Mouse (Mus musculus) heart, postnatal 0 days (tissue): ENCODE measurements around the gene Paics. TPM values are rescaled to one million over a fixed set of nuclear protein-coding genes. Genes with fewer than 3 reads are reported as not detected.

Experiments used
- ATAC-seq: fragments of 200-750 bp; cut with Nextera tagmentation; 2 replicates; pipeline ENCODE4 v1.8.0; 2017; ENCODE audit warnings: low read depth, moderate number of reproducible peaks, moderate library complexity; ENCODE audit not compliant: insufficient read depth
- DNase-seq: peaks from one replicate; pipeline ENCODE4 v3.0.0-alpha.2; 2016; ENCODE audit warnings: low spot score
- H3K27ac ChIP-seq: fragments of 300-500 bp; sonication (generic); 2 replicates; pipeline ENCODE4 v1.5.1; 2014; ENCODE audit warnings: low read depth, mild to moderate bottlenecking
- H3K27me3 ChIP-seq: fragments of 300-500 bp; sonication (generic); 2 replicates; pipeline ENCODE4 v1.6.1; 2014; ENCODE audit warnings: low read length, mixed read lengths; ENCODE audit not compliant: control insufficient read depth, insufficient read depth
- H3K36me3 ChIP-seq: fragments of 300-500 bp; sonication (generic); replicated peaks from 2 replicates; pipeline ENCODE4 v1.6.1; 2014; ENCODE audit warnings: low read length, mixed read lengths; ENCODE audit not compliant: control insufficient read depth, insufficient read depth
- H3K4me1 ChIP-seq: fragments of 300-500 bp; sonication (generic); 2 replicates; pipeline ENCODE4 v1.6.1; 2014; ENCODE audit warnings: antibody characterized with exemption; ENCODE audit not compliant: control insufficient read depth, insufficient read depth
- H3K4me2 ChIP-seq: fragments of 300-500 bp; sonication (generic); 2 replicates; pipeline ENCODE4 v1.6.1; 2014; ENCODE audit warnings: low read depth, mild to moderate bottlenecking, low read length, moderate library complexity
- H3K4me3 ChIP-seq: fragments of 300-500 bp; sonication (generic); 2 replicates; pipeline ENCODE4 v1.5.1; 2014; ENCODE audit warnings: low read depth, low read length
- H3K9ac ChIP-seq: fragments of 300-500 bp; sonication (generic); replicated peaks from 2 replicates; pipeline ENCODE4 v1.6.1; 2014; ENCODE audit warnings: low read depth, low read length, mixed read lengths
- H3K9me3 ChIP-seq: fragments of 300-500 bp; sonication (generic); replicated peaks from 2 replicates; pipeline ENCODE4 v1.6.1; 2016; ENCODE audit warnings: low read length; ENCODE audit not compliant: control insufficient read depth
- CTCF ChIP-seq: IDR thresholded peaks from 2 replicates; pipeline ENCODE4 v1.5.1; 2016; ENCODE audit warnings: antibody characterized with exemption, control low read depth, low read depth
- EP300 ChIP-seq: IDR thresholded peaks from 2 replicates; pipeline ENCODE4 v1.6.1; 2016; ENCODE audit warnings: antibody characterized with exemption, low read depth
- WGBS: fragments of 180-500 bp; shearing (Covaris S2); extraction: QIAGEN DNeasy Blood & Tissue Kit; methylation state at CpG from one replicate; pipeline ENCODE4 v1.1.7; 2014; 5-methylcytosine and 5-hydroxymethylcytosine counted together
- polyA plus RNA-seq: library from polyadenylated mRNA; unstranded; fragments of >200 nt; fragmentation: Nextera tagmentation; extraction: Ambion mirVana; gene quantifications from 2 replicates; pipeline ENCODE4 v1.2.1, GENCODE M21; 2015
- total RNA-seq: library from RNA; depleted of rRNA; stranded (reverse); fragments of >200 nt; gene quantifications from 2 replicates; pipeline ENCODE4 v1.2.3, GENCODE M21; 2014; ENCODE audit warnings: low replicate concordance; rRNA removed

Gene Paics
- total and polyA plus RNA-seq, 2 experiments from 2014 or later: 168 to 173 TPM

DNA sequence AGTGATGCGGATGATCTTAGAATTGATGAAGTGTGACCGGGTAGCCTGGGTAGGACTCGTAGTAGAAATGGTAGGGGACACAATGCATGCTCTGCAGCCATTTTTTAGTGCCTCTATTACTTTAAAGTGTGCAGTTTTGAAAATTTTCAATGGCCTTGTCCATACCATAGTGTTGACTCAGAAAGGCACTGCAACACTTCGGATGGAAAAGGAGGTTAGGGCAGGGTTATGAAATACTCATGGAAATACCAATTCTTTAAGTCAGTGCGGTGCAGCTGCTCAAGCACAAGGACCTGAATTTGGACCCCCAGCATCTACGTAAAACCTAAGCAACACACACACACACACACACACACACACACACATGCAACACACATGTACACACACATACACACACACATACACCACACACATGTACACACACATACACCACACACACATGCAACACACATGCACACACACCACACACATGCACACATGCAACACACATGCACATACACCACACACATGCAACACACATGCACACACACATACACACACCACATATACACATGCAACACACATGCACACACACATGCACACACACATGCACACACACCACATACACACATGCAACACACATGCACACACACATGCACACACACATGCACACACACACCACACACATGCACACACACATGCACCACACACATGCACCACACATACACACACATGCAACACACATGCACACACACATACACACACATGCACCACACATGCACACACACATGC lies 53.1 kb downstream of the Paics start, which contains the start of gene Arl9:
TSS of gene Arl9 (plus strand) at position 5 of the 771 bp plus-strand sequence.
- no peak for TF ChIP-seq CTCF
- no peak for TF ChIP-seq EP300
- DNase-seq: no peak
- Histone ChIP-seq H3K4me1 (no peaks in the 10 kb centered on the region), H3K27ac (no peak within 1 kb of the TSS), H3K4me2 (no peak within 1 kb of the TSS), H3K4me3 (no peak within 1 kb of the TSS), H3K27me3 (no peaks in the 10 kb centered on the region), H3K9ac (no peak within 1 kb of the TSS), H3K9me3 (no peaks in the 10 kb centered on the region), H3K36me3 (peaks cover 16% of the 10 kb centered on the region)
- 92% methylated on average over 6 of the region's 6 CpGs for WGBS
- ATAC-seq: no peak

- no peak overlapping the region for H3K9ac ChIP-seq
- no peak for ATAC-seq
- H3K36me3 ChIP-seq: no peaks in the 10 kb centered on the region
- H3K4me3 ChIP-seq: no peak overlapping the region
- 81% methylated on average over 9 of the region's 9 CpGs for WGBS
- DNase-seq: no peak
- no peaks in the 10 kb centered on the region for H3K9me3 ChIP-seq
- TF ChIP-seq CTCF (no peak), EP300 (no peak)
- H3K27ac ChIP-seq: no peak overlapping the region
- H3K4me1 ChIP-seq: no peaks in the 10 kb centered on the region
- no peaks in the 10 kb centered on the region for H3K27me3 ChIP-seq
- no peak overlapping the region for H3K4me2 ChIP-seq
These were observed 59.2 kb downstream of the Paics start for GRCm38 (mm10) chr5:77010352-77010751.

- 49% methylated on average over 3 of the region's 3 CpGs for WGBS
- TF ChIP-seq EP300: no peak
- TF ChIP-seq CTCF: no peak
- H3K27me3 ChIP-seq: 0 out of 2 replicates have a peak, but pooled peaks cover 1% of the 10 kb centered on the region
- H3K27ac ChIP-seq: no peak overlapping the region
- H3K36me3 ChIP-seq: no peaks in the 10 kb centered on the region
- H3K4me2 ChIP-seq: no peak overlapping the region
- no peak overlapping the region for H3K4me3 ChIP-seq
- DNase-seq: no peak
- ATAC-seq: no peak
- H3K9me3 ChIP-seq: no peaks in the 10 kb centered on the region
- H3K4me1 ChIP-seq: no peaks in the 10 kb centered on the region
- H3K9ac ChIP-seq: no peak overlapping the region
These were observed 60.0 kb downstream of the Paics start for GRCm38 (mm10) chr5:77011082-77011481.

GRCm38 (mm10) chr5:77013171-77013570 lies 62.1 kb downstream of the Paics start:
- H3K36me3 ChIP-seq: no peaks in the 10 kb centered on the region
- WGBS: 67% methylated on average over 3 of the region's 3 CpGs
- TF ChIP-seq EP300 (no peak), CTCF (no peak)
- H3K4me3 ChIP-seq: no peak overlapping the region
- no peaks in the 10 kb centered on the region for H3K4me1 ChIP-seq
- 0 out of 2 replicates have a peak, but pooled peaks cover 11% of the 10 kb centered on the region for H3K27me3 ChIP-seq
- H3K9me3 ChIP-seq: no peaks in the 10 kb centered on the region
- no peak overlapping the region for H3K27ac ChIP-seq
- H3K4me2 ChIP-seq: no peak overlapping the region
- no peak for DNase-seq
- ATAC-seq: no peak
- no peak overlapping the region for H3K9ac ChIP-seq

DNA sequence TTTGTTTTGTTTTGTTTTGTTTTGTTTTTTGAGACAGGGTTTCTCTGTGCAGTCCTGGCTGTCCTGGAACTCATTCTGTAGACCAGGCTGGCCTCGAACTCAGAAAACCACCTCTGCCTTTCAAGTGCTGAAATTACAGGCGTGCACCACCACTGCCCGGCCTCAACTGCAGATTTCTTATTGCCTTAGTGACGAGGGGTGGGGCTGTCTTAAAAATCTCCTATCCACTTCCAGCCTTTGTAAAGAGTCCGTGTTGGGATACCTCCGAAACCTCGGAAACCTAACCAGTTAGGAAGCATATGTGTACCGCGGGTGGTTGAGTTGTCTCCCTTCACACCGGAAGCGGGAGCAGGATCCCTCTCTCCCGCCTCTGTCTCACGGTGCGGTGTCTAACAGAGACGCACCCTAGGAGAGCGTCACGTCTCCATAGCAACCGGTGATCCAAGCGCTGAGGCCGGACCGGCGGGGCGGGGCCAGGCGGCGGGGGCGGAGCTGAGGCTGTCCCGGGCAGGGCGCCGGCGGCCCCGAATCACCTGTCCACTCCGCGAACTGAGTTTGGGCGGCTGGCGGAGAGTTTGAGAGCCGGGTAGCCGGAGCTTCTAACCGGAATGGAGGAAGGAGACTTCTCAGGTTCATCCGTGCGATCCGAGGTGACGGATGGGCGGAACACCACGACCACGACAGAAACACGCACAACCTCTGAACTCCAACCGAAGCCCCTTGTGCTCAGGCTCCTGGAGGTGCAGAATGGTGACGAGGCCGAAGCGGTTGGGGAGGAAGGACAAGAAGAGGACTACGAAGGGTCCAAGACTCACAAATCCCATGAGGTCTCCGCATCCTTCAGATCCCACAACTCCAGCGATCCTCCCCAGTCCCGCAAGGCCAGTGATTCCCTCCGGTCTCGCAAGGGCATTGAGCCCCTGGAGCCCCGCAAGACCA lies 64.7 kb downstream of the Paics start, which contains the start of gene Thegl:
TSS of gene Thegl (plus strand) at position 480 of the 939 bp plus-strand sequence.
- Histone ChIP-seq H3K27ac (no peak within 1 kb of the TSS), H3K9ac (no peak within 1 kb of the TSS), H3K27me3 (0 out of 2 replicates have a peak, but pooled peaks cover 11% of the 10 kb centered on the region), H3K9me3 (no peaks in the 10 kb centered on the region), H3K4me3 (peak within 1 kb of the TSS; percentile 48), H3K36me3 (no peaks in the 10 kb centered on the region), H3K4me2 (peak within 1 kb of the TSS; percentile 76), H3K4me1 (no peaks in the 10 kb centered on the region)
- ATAC-seq (peak; percentile 97), DNase-seq (peak; percentile 56)
- 11% methylated on average over 56 of the region's 57 CpGs for WGBS
- no peak for TF ChIP-seq CTCF
- no peak for TF ChIP-seq EP300

Other genes with a start within 250 kb of the Paics start
- 12.1 and 16.4 TPM in 2 replicates for gene Aasdh, start 45.8 kb upstream of the Paics start, total RNA-seq
- 8.7 and 9.6 TPM in 2 replicates for gene Aasdh, start 45.8 kb upstream of the Paics start, polyA plus RNA-seq
- gene Ppat, start 271 bp downstream of the Paics start, total RNA-seq: 15.7 and 16.2 TPM in 2 replicates
- 20.2 and 24.2 TPM in 2 replicates for gene Ppat, start 271 bp downstream of the Paics start, polyA plus RNA-seq
- gene Srp72, start 23.4 kb downstream of the Paics start, total RNA-seq: 21.8 and 37.8 TPM in 2 replicates
- 32.2 and 36.3 TPM in 2 replicates for gene Srp72, start 23.4 kb downstream of the Paics start, polyA plus RNA-seq
- not detected in 2 replicates for gene Arl9, start 52.7 kb downstream of the Paics start, total RNA-seq
- gene Arl9, start 52.7 kb downstream of the Paics start, polyA plus RNA-seq: not detected in 2 replicates
- gene Thegl, start 64.7 kb downstream of the Paics start, total RNA-seq: not detected in 2 replicates
- gene Thegl, start 64.7 kb downstream of the Paics start, polyA plus RNA-seq: not detected in 2 replicates
- 510 and 558 TPM in 2 replicates for gene Hopx, start 163.8 kb downstream of the Paics start, total RNA-seq
- 41.0 and 42.6 TPM in 2 replicates for gene Hopx, start 163.8 kb downstream of the Paics start, polyA plus RNA-seq